In the genomic region with DNA sequence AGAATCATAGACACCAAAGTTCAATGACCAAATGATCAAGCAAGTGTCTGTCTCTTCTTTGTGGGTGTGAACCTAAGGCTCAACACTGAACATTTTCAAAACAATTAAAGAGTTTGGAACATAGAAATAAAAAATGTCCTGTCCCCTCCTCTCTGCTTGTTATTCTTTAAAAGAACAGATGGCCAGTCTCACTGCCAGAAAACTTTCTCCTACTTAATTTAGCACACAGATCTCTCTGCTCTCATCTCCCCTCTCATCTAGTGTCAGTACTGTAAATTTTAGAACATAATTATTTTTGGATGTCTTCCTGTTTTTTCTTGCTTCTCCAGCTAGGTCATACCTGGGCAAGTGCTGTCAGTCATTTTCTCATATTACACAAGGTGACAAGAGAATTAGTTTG, we compare ENCODE assay signal across 33 mouse cellular contexts.
DNase-seq lines count a peak whose midpoint lies in the region; ATAC-seq and TF ChIP-seq lines count a peak whose summit lies in the region.
"Had no signal": no experiment of that assay in that cellular context is flagged by ENCODE, and none has a peak within 500 bp of the region (broad histone marks: within the 10 kb centered on the region; RNA-seq: fewer than 3 reads in every experiment).

No protein-coding gene starts in this region.

- H3K9ac ChIP-seq in liver, postnatal 0 days (replicated peaks) = no peak overlapping the region
- H3K9ac ChIP-seq: embryonic facial prominence, embryonic 15.5 days; forebrain, embryonic 12.5 days; forebrain, postnatal 0 days; heart, embryonic 12.5 days; hindbrain, embryonic 13.5 days; liver, embryonic 12.5 days; midbrain, embryonic 15.5 days had no signal

- H3K9me3 ChIP-seq in liver, postnatal 0 days (ENCODE audit: low read length) = no peaks in the 10 kb centered on the region
- H3K9me3 ChIP-seq: embryonic facial prominence, embryonic 10.5 days; embryonic facial prominence, embryonic 15.5 days; forebrain, embryonic 12.5 days; heart, embryonic 12.5 days; hindbrain, embryonic 13.5 days; liver, embryonic 12.5 days; midbrain, embryonic 15.5 days had no signal

- H3K4me2 ChIP-seq in liver, postnatal 0 days (ENCODE audit: low read depth, low read length) = no peak overlapping the region
- H3K4me2 ChIP-seq: embryonic facial prominence, embryonic 15.5 days; forebrain, embryonic 12.5 days; heart, embryonic 12.5 days; hindbrain, embryonic 13.5 days; liver, embryonic 12.5 days; midbrain, embryonic 15.5 days had no signal

- no peak for TF ChIP-seq CTCF in liver, postnatal 0 days (IDR thresholded peaks at IDR 0.05; ENCODE audit: low read depth)

- TF ChIP-seq EP300 in liver, postnatal 0 days (IDR thresholded peaks at IDR 0.05; ENCODE audit: low read depth) = no peak

- ATAC-seq in frontal cortex, adult (ENCODE audit: low TSS enrichment) = peak; percentile 82
- ATAC-seq in liver, postnatal 0 days = no peak
- ATAC-seq: activated CD4-positive, CD25-positive, alpha-beta regulatory T cell, adult 4 months; forebrain, postnatal 0 days; intestine, embryonic 16.5 days; liver, embryonic 12.5 days; lung, postnatal 0 days; midbrain, embryonic 15.5 days had no signal

- no peak overlapping the region for H3K4me3 ChIP-seq in liver, postnatal 0 days (ENCODE audit: low read depth, low read length)
- H3K4me3 ChIP-seq: embryonic facial prominence, embryonic 10.5 days; embryonic facial prominence, embryonic 15.5 days; forebrain, embryonic 12.5 days; gastrocnemius, adult 2 months; heart, adult 2 months; heart, embryonic 12.5 days; hindbrain, embryonic 13.5 days; liver, embryonic 12.5 days; midbrain, embryonic 15.5 days had no signal

- H3K27me3 ChIP-seq in liver, postnatal 0 days (ENCODE audit: insufficient read depth, low read length) = no peaks in the 10 kb centered on the region
- H3K27me3 ChIP-seq: CH12.LX; embryonic facial prominence, embryonic 15.5 days; forebrain, embryonic 12.5 days; heart, embryonic 12.5 days; hindbrain, embryonic 13.5 days; liver, embryonic 12.5 days; midbrain, embryonic 15.5 days had no signal

- no peaks in the 10 kb centered on the region for H3K36me3 ChIP-seq in liver, postnatal 0 days (replicated peaks; ENCODE audit: insufficient read depth, low read length)
- H3K36me3 ChIP-seq: embryonic facial prominence, embryonic 10.5 days; embryonic facial prominence, embryonic 15.5 days; forebrain, embryonic 12.5 days; heart, embryonic 12.5 days; hindbrain, embryonic 13.5 days; liver, embryonic 12.5 days; midbrain, embryonic 15.5 days had no signal

- no peaks in the 10 kb centered on the region for H3K4me1 ChIP-seq in liver, postnatal 0 days (ENCODE audit: insufficient read depth)
- H3K4me1 ChIP-seq: embryonic facial prominence, embryonic 10.5 days; embryonic facial prominence, embryonic 15.5 days; forebrain, embryonic 12.5 days; heart, embryonic 12.5 days; hindbrain, embryonic 13.5 days; liver, embryonic 12.5 days; midbrain, embryonic 15.5 days had no signal

- DNase-seq in frontal cortex, postnatal 14 days (ENCODE audit: low spot score in 2 of 2) = no peak
- peak; percentile 55 for DNase-seq in layer of hippocampus, adult 9-11 months
- DNase-seq in layer of hippocampus, postnatal 36 days = no peak
- peak; percentile 28 to 46 for DNase-seq in right cerebral cortex, postnatal 10 days (ENCODE audit: low spot score in 2 of 2)
- DNase-seq in right cerebral cortex, postnatal 14 days = no peak
- no peak for DNase-seq in lung, postnatal 25 days (ENCODE audit: low spot score)
- DNase-seq in liver, postnatal 0 days = no peak
- DNase-seq: adrenal gland, adult 2 months; adrenal gland, postnatal 36 days; cerebellum, adult 2 months; cerebellum, postnatal 14 days; forebrain, postnatal 0 days; gastrocnemius, adult 2 months; gastrocnemius, postnatal 36 days; heart, adult 2 months; heart, postnatal 4 days; kidney, adult 8-10 months; kidney, postnatal 14 days; lung, adult 18-20 months; thymus, postnatal 36 days had no signal

- no peak overlapping the region for H3K27ac ChIP-seq in liver, postnatal 0 days (ENCODE audit: low read depth)
- H3K27ac ChIP-seq: embryonic facial prominence, embryonic 10.5 days; embryonic facial prominence, embryonic 15.5 days; forebrain, embryonic 12.5 days; gastrocnemius, adult 2 months; heart, adult 2 months; hindbrain, embryonic 13.5 days; liver, embryonic 12.5 days; macrophage; midbrain, embryonic 15.5 days had no signal

Comparison
In these comparisons a context has a peak if more than half of its experiments do, and no peak if none do; other contexts are left out.
1. DNase-seq: peak in layer of hippocampus, adult 9-11 months (single experiment) and right cerebral cortex, postnatal 10 days (2 of 2); none in frontal cortex, postnatal 14 days (0 of 2), layer of hippocampus, postnatal 36 days (0 of 2), right cerebral cortex, postnatal 14 days (single experiment), lung, postnatal 25 days (single experiment) and liver, postnatal 0 days (single experiment).